Mouse (Mus musculus): ENCODE measurements around the gene Bsph1. TPM values are rescaled to one million over a fixed set of nuclear protein-coding genes. Genes with fewer than 3 reads are reported as not detected.

Gene Bsph1
- not detected in 2 replicates for polyA plus RNA-seq (2015; fragmentation: Nextera tagmentation; extraction: Ambion mirVana)

GRCm38 (mm10) chr7:13450541-13450940 is at the start of gene Bsph1:
TSS of gene Bsph1 (plus strand) at chr7:13450841.

Other genes with a start within 250 kb of the Bsph1 start
- not detected in 2 replicates for gene Vmn1r89, start 237.8 kb upstream of the Bsph1 start, polyA plus RNA-seq (2015; fragmentation: Nextera tagmentation; extraction: Ambion mirVana)
- 33.7 and 37.7 TPM in 2 replicates for gene Lig1, start 173.6 kb upstream of the Bsph1 start, polyA plus RNA-seq (2015; fragmentation: Nextera tagmentation; extraction: Ambion mirVana)
- 5.1 and 6.0 TPM in 2 replicates for gene Zswim9, start 172.1 kb upstream of the Bsph1 start, polyA plus RNA-seq (2015; fragmentation: Nextera tagmentation; extraction: Ambion mirVana)
- gene Pla2g4c, start 126.2 kb upstream of the Bsph1 start, polyA plus RNA-seq (2015; fragmentation: Nextera tagmentation; extraction: Ambion mirVana): 0.25 and 0.31 TPM in 2 replicates
- not detected in 2 replicates for gene Cabp5, start 52.7 kb upstream of the Bsph1 start, polyA plus RNA-seq (2015; fragmentation: Nextera tagmentation; extraction: Ambion mirVana)
- not detected in 2 replicates for gene Bsph2, start 120.2 kb downstream of the Bsph1 start, polyA plus RNA-seq (2015; fragmentation: Nextera tagmentation; extraction: Ambion mirVana)
- gene Sult2a5, start 173.1 kb downstream of the Bsph1 start, polyA plus RNA-seq (2015; fragmentation: Nextera tagmentation; extraction: Ambion mirVana): not detected in 2 replicates